Mouse (Mus musculus) lung, postnatal 0 days (tissue): Measurements from ENCODE around the gene Gm26566. TPM values are rescaled to one million over a fixed set of nuclear protein-coding genes. Genes with fewer than 3 reads are reported as not detected.
A peak's percentile ranks its signal among the peaks of the same experiment; 100 is the strongest.
"Not testable (repeated sequence)": the region's sequence is repeated elsewhere in the genome, so short reads cannot be mapped to it uniquely, and the experiment has no call there.

Experiments
- ATAC-seq: fragments of 200-750 bp; cut with Nextera tagmentation; 2 replicates; pipeline ENCODE4 v1.8.0; 2017; ENCODE audit warnings: moderate library complexity
- DNase-seq: peaks from one replicate; pipeline ENCODE4 v3.0.0-alpha.2; 2016; ENCODE audit warnings: low spot score
- H3K27ac ChIP-seq: fragments of 300-500 bp; sonication (generic); 2 replicates; pipeline ENCODE4 v1.5.1; 2014; ENCODE audit warnings: antibody characterized with exemption, mild to moderate bottlenecking, low read length, mixed read lengths
- H3K27me3 ChIP-seq: fragments of 300-500 bp; sonication (generic); replicated peaks from 2 replicates; pipeline ENCODE4 v1.6.1; 2014; ENCODE audit warnings: low read length, mixed read lengths; ENCODE audit not compliant: insufficient read depth
- H3K36me3 ChIP-seq: fragments of 300-500 bp; sonication (generic); 2 replicates; pipeline ENCODE4 v1.6.1; 2014; ENCODE audit warnings: low read length, mixed read lengths; ENCODE audit not compliant: insufficient read depth
- H3K4me1 ChIP-seq: fragments of 300-500 bp; sonication (generic); 2 replicates; pipeline ENCODE4 v1.6.1; 2014; ENCODE audit warnings: antibody characterized with exemption, low read depth, low read length, mixed read lengths; ENCODE audit not compliant: insufficient read depth
- H3K4me2 ChIP-seq: fragments of 300-500 bp; sonication (generic); replicated peaks from 2 replicates; pipeline ENCODE4 v1.6.1; 2014; ENCODE audit warnings: low read depth, mild to moderate bottlenecking, low read length, moderate library complexity, mixed read lengths
- H3K4me3 ChIP-seq: fragments of 300-500 bp; sonication (generic); 2 replicates; pipeline ENCODE4 v1.5.1; 2014; ENCODE audit warnings: low read depth, low read length
- H3K9ac ChIP-seq: fragments of 300-500 bp; sonication (generic); replicated peaks from 2 replicates; pipeline ENCODE4 v1.6.1; 2014; ENCODE audit warnings: low read depth, mild to moderate bottlenecking
- H3K9me3 ChIP-seq: fragments of 300-500 bp; sonication (generic); 2 replicates; pipeline ENCODE4 v1.6.1; 2016; ENCODE audit warnings: low read length, mixed read lengths
- CTCF ChIP-seq: IDR thresholded peaks from 2 replicates; pipeline ENCODE4 v1.5.1; 2016; ENCODE audit warnings: antibody characterized with exemption, mild to moderate bottlenecking
- WGBS: fragments of 180-500 bp; shearing (Covaris S2); extraction: QIAGEN DNeasy Blood & Tissue Kit; methylation state at CpG from one replicate; pipeline ENCODE4 v1.1.7; 2014; 5-methylcytosine and 5-hydroxymethylcytosine counted together
- polyA plus RNA-seq: library from polyadenylated mRNA; unstranded; fragments of >200 nt; fragmentation: Nextera tagmentation; extraction: Ambion mirVana; gene quantifications from 2 replicates; pipeline ENCODE4 v1.2.1, GENCODE M21; 2015

Gene Gm26566
- polyA plus RNA-seq, 1 experiment from 2014 or later: not detected

DNA sequence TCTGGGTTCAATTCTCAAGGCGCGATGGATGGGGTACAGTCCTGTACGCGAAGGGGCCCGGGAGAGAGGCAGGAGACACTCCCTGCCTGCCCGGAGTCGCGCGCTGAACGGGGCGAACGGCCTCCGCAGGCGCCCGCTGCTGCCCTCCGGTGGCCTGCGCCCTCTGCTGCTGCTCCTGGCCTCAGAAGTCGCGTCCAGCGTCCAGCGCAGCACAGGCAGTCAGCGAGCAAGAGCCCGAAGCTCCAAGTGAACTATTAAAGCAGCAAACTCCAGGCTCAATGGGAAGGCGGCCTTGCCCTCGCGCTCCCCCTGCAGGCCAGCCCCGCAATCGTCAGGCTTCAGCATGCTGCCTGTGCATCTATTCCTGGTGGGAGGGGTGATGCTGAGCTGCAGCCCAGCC lies 38.8 kb downstream of the Gm26566 start:
- peak overlapping the region; percentile 25; the same call in 1 of the 2 replicates for H3K4me3 ChIP-seq
- peak; percentile 74 for TF ChIP-seq CTCF
- H3K27ac ChIP-seq, H3K9ac ChIP-seq, H3K9me3 ChIP-seq, H3K4me1 ChIP-seq, H3K36me3 ChIP-seq, H3K4me2 ChIP-seq, ATAC-seq, H3K27me3 ChIP-seq: not testable (repeated sequence)
- WGBS: 2% methylated on average over 19 of the region's 28 CpGs
- DNase-seq: peak; percentile 93

DNA sequence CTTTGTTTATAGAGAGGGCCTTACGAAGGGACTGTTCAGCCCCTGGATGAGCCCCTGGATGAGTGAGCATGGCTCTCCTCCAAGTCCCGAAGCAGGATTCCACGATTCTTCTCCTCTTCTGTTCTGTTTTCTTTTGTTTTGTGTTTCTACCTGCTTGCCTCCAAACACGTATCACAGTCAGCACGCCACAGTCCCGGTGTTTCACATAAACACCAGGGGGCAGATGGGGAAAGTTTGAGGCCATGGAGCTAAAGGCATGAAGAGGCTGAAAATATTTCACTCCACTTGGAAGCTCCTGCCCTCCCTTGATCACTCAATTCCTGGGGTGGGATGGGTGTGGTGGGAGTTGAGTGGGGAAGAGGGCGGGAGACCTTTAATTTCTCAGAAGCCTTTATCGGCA lies 40.2 kb downstream of the Gm26566 start:
- DNase-seq, H3K4me1 ChIP-seq, H3K27me3 ChIP-seq, H3K4me2 ChIP-seq, H3K36me3 ChIP-seq, H3K9me3 ChIP-seq, H3K9ac ChIP-seq, H3K27ac ChIP-seq, H3K4me3 ChIP-seq, ATAC-seq: not testable (repeated sequence)
- WGBS: 72% methylated on average over 6 of the region's 8 CpGs

DNA sequence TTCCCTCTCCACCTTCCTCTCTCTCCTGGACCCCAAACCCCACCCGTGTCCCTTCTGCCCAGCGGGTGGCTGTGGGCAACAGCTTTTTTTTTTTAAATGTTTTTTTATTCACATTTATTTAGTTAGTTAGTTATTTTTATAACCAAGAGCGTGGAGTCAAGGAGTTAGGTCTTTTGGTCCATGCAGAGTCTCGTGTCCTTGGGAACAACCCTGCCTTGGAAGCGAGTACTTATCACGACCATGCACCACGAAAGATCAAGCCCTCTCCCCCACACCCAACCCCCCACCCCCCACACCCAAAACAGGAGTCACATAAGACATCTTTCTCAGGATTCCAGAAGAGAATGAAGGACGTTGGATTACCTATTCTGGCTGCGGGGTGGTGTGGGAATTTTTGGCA lies 40.7 kb downstream of the Gm26566 start:
- H3K4me1 ChIP-seq, H3K4me3 ChIP-seq, H3K27me3 ChIP-seq, H3K4me2 ChIP-seq, H3K9me3 ChIP-seq, DNase-seq, H3K27ac ChIP-seq, H3K9ac ChIP-seq, ATAC-seq, H3K36me3 ChIP-seq: not testable (repeated sequence)
- 50% methylated on average over 8 of the region's 9 CpGs for WGBS

DNA sequence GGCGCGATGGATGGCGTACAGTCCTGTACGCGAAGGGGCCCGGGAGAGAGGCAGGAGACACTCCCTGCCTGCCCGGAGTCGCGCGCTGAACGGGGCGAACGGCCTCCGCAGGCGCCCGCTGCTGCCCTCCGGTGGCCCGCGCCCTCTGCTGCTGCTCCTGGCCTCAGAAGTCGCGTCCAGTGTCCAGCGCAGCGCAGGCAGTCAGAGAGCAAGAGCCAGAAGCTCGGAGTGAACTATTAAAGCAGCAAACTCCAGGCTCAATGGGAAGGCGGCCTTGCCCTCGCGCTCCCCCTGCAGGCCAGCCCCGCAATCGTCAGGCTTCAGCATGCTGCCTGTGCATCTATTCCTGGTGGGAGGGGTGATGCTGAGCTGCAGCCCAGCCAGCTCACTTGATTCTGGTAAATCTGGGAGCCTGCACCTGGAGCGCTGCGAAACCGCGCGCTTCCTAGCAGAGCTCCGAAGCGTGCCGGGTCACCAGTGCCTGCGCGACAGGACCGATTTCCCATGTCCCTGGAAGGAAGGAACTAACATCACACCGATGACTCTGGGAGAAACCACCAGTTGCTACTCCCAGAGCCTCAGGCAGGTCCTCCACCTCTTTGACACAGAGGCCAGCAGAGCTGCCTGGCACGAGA lies 41.9 kb downstream of the Gm26566 start:
- not testable (repeated sequence) for H3K27ac ChIP-seq, H3K9me3 ChIP-seq, H3K36me3 ChIP-seq, H3K27me3 ChIP-seq, H3K9ac ChIP-seq, H3K4me1 ChIP-seq
- H3K4me2 ChIP-seq: 0 out of 2 replicates have a peak overlapping the region, but pooled peaks have one; percentile 17
- peak overlapping the region; percentile 8; the same call in 1 of the 2 replicates for H3K4me3 ChIP-seq
- peak; percentile 70 for TF ChIP-seq CTCF
- peak; percentile 92 for DNase-seq
- WGBS: 5% methylated on average over 21 of the region's 42 CpGs
- ATAC-seq: peak; percentile 47; the same call in 1 of the 2 replicates

Other genes starting within 250 kb of the Gm26566 start
- gene Ifnb1, start 199.0 kb upstream of the Gm26566 start, polyA plus RNA-seq: not detected in 2 replicates
- not detected in 2 replicates for gene Ifna15, start 163.6 kb upstream of the Gm26566 start, polyA plus RNA-seq
- not detected in 2 replicates for gene Ifna14, start 150.0 kb upstream of the Gm26566 start, polyA plus RNA-seq
- not detected in 2 replicates for gene Ifna9, start 129.4 kb upstream of the Gm26566 start, polyA plus RNA-seq
- gene Ifna12, start 118.4 kb upstream of the Gm26566 start, polyA plus RNA-seq: not detected in 2 replicates
- gene C87499, start 87.4 kb upstream of the Gm26566 start, polyA plus RNA-seq: not detected in 2 replicates
- not detected in 2 replicates for gene Ifna13, start 77.3 kb upstream of the Gm26566 start, polyA plus RNA-seq
- not detected in 2 replicates for gene Ifna16, start 44.9 kb upstream of the Gm26566 start, polyA plus RNA-seq
- not detected in 2 replicates for gene Ifna2, start 37.9 kb upstream of the Gm26566 start, polyA plus RNA-seq
- gene Ifnab, start 30.4 kb upstream of the Gm26566 start, polyA plus RNA-seq: not detected in 2 replicates
- 54.1 and 59.7 TPM in 2 replicates for gene Klhl9, start 660 bp downstream of the Gm26566 start, polyA plus RNA-seq
- not detected in 2 replicates for gene Gm13271, start 33.1 kb downstream of the Gm26566 start, polyA plus RNA-seq
- 0.38 and 0.44 TPM in 2 replicates for gene Gm13283, start 38.3 kb downstream of the Gm26566 start, polyA plus RNA-seq
- 0.40 TPM in 1 of 2 replicates, not detected in the other for gene Gm13290, start 52.0 kb downstream of the Gm26566 start, polyA plus RNA-seq
- gene Gm13289, start 55.1 kb downstream of the Gm26566 start, polyA plus RNA-seq: not detected in 2 replicates
- not detected in 2 replicates for gene Gm13272, start 58.0 kb downstream of the Gm26566 start, polyA plus RNA-seq
- 0.26 and 0.61 TPM in 2 replicates for gene Ifnz, start 60.3 kb downstream of the Gm26566 start, polyA plus RNA-seq
- gene Gm13276, start 63.9 kb downstream of the Gm26566 start, polyA plus RNA-seq: 0.30 TPM in 1 of 2 replicates, not detected in the other
- gene Gm13277, start 66.8 kb downstream of the Gm26566 start, polyA plus RNA-seq: not detected in 2 replicates
- gene Gm13278, start 69.7 kb downstream of the Gm26566 start, polyA plus RNA-seq: not detected in 2 replicates
- not detected in 2 replicates for gene Gm13275, start 72.7 kb downstream of the Gm26566 start, polyA plus RNA-seq
- gene Gm13279, start 75.6 kb downstream of the Gm26566 start, polyA plus RNA-seq: not detected in 2 replicates
- gene Gm13285, start 77.9 kb downstream of the Gm26566 start, polyA plus RNA-seq: 1.8 and 2.4 TPM in 2 replicates
- not detected in 2 replicates for gene Gm13287, start 81.4 kb downstream of the Gm26566 start, polyA plus RNA-seq
- gene Gm13288, start 83.7 kb downstream of the Gm26566 start, polyA plus RNA-seq: 0.05 TPM in 1 of 2 replicates, not detected in the other
- not detected in 2 replicates for gene Ifna7, start 94.4 kb downstream of the Gm26566 start, polyA plus RNA-seq
- gene Ifna11, start 98.2 kb downstream of the Gm26566 start, polyA plus RNA-seq: not detected in 2 replicates
- gene Ifna6, start 105.6 kb downstream of the Gm26566 start, polyA plus RNA-seq: not detected in 2 replicates
- gene Ifna5, start 113.7 kb downstream of the Gm26566 start, polyA plus RNA-seq: not detected in 2 replicates
- not detected in 2 replicates for gene Ifna4, start 120.1 kb downstream of the Gm26566 start, polyA plus RNA-seq
- not detected in 2 replicates for gene Ifna1, start 128.3 kb downstream of the Gm26566 start, polyA plus RNA-seq
- not detected in 2 replicates for gene Ifne, start 158.4 kb downstream of the Gm26566 start, polyA plus RNA-seq